Mouse (Mus musculus): ENCODE measurements around the gene Hykk. TPM values are rescaled to one million over a fixed set of nuclear protein-coding genes. Genes with fewer than 3 reads are reported as not detected.

Hykk gene
- polyA plus RNA-seq, 1 experiment: not detected

- no peak for TF ChIP-seq GATA1 (IDR thresholded peaks at IDR 0.05; ENCODE audit: low read length)
Observed at GRCm38 (mm10) chr9:54950575-54951321, 33.7 kb downstream of the Hykk start, which contains the start of the genes Psma4 and AY074887. Gene Psma4, plus strand, starts transcription at chr9:54950790. Gene AY074887, minus strand, starts transcription at chr9:54950998.

DNA sequence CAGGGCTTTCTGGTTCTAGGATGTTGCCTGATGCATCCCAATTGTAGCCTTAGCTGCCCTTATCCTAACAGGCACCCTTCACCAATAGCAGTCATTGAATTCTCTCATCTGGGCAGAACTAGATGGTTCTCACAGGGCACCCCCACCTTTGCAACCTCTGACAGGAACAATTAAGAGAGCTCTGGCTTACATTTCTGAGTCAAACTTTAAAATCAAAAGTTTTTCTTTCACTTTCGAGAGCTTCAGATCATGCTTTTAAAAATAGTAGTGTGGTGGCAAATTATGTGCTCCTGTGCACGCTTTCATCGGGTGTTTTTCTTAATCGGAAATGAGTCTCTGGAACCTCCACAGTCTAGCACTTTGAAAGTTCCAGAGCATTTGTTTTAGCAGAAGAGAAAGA, 44.0 kb downstream of the Hykk start:
- no peak for TF ChIP-seq GATA1 (IDR thresholded peaks at IDR 0.05; ENCODE audit: low read length)

DNA sequence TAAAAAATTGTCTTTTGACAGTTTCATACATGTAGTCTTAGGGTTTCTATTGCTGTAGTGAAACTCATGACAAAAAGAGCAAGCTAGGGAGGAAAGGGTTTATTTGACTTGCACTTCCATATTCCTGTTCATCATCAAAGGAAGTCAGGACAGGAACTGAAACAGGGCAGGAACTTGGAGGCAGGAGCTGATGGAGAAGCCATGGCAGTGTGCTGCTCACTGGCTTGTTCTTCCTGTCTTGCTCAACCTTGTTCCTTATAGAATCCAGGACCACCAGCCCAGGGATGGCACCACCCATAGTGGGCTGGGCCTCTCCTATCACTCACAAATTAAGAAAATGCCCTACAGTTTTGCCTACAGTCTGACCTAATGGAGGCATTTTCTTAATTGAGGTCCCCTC, 46.6 kb downstream of the Hykk start:
- no peak for TF ChIP-seq GATA1 (IDR thresholded peaks at IDR 0.05; ENCODE audit: low read length)

DNA sequence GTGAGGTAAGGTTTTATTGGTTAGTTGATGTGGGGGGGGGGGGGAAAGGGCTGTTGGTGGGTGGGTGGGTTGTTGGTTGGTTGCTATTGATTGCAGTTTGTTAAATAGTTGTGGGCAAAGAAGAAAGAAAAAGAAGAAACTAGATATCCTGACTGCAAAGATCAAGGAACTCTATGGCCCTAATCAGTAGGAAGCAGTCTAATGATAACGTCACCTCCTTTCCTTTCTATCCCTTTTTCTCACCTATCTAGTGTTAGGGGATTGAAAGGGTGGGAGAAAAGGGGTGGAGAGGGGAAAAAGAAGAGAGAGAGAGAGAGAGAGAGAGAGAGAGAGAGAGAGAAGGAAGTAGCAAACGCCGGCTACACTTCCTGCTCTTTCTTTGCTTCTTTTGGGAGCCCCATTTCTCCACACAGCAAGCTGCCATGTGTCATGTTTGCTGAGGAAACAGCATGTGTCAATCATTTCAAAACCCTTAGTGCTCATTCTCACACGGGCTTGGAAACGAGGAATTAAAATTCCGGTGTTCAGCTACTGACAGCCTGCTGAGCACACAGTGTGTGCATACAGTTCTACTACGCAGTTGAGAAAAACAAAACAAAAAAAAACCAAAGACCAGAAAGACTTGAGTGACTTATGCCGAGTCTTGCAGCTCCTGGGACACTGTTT, 53.0 kb downstream of the Hykk start:
- no peak for TF ChIP-seq GATA1 (IDR thresholded peaks at IDR 0.05; ENCODE audit: low read length)

GRCm38 (mm10) chr9:54980674-54981073, 63.6 kb downstream of the Hykk start, which contains the start of gene Chrna5:
Gene Chrna5, plus strand, starts transcription at chr9:54980880.
- TF ChIP-seq GATA1 (IDR thresholded peaks at IDR 0.05; ENCODE audit: low read length): no peak

DNA sequence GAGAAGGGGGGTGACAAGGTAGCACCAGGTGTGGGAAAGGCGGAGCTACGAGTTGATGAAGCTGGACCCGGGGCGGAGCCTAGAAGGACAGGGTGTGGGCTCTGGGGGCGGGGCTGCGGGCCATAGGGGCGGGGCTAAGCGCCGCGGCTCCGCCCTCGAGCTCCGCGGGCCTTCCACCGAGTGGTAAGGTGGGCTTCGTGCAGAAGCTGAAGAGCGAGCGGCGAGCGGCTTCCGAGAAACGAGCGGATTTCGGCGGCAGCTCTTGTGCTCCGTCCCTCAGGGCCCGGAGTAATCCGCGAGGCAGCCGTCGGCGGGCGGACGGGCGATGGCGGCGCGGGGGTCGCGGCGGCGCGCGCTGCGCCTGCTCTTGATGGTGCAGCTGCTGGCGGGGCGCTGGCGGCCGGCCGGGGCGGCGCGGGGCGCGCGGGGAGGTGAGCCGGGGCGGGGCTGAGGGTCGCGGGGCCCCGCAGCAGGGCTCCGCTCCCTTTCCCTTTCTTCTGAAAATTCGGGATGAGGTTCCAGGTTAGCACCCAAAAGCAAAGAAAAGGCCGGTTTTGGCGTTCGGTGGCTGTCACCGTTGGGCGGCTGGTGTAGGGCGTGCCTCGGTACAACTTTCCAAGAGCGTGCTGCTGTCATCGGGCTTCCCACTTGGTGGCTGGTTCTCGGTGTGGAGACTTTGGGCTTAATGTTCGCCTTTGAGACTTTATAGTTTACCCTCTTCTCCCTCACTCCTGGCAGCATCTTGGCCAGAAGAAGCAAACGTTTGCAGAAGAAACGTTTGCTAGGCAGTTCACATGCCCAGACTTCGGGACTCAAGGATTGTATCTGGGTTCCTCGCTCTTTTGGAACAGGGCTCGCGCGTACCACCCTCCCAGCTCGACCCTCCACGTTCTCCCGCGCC, 64.5 kb downstream of the Hykk start:
- no peak for TF ChIP-seq GATA1 (IDR thresholded peaks at IDR 0.05; ENCODE audit: low read length)

DNA sequence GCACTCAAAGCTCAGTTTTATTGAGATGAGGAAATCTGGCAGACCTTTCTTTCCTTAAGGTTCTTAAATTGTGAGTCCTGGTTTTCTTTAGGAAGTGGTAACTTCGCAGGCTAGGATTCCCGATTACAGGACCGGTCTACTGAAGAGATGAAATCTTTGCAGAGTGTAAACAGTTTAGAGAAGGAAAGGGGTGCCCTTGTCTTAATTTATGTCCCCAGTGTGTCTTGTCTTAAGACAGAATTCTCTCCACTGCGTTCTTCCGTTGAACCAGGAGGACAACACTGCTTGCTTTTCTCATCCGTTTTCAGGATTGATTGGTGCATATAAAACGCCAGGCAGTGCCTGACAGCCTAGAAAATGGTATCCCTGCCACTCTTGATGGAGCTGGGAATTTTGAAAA, 65.3 kb downstream of the Hykk start:
- no peak for TF ChIP-seq GATA1 (IDR thresholded peaks at IDR 0.05; ENCODE audit: low read length)

DNA sequence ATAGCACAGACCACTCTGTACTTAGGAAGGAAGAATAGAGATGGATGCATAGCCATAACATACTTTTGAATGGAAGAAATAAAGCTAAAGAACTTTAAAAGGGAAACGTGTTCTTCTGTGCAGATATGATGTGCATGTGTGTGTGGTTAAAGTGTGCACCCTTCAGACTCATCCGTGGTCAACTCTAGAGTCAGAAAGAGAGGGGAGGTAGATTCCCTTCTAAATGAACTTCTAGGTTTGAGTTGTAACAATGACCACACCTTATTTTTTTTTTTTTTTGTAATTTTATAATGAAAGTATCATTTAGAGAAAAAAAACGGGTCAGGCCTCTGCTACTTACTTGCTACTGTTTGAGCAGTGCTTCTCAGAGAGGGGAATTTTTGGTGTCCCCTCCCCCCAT, 73.3 kb downstream of the Hykk start:
- no peak for TF ChIP-seq GATA1 (IDR thresholded peaks at IDR 0.05; ENCODE audit: low read length)

DNA sequence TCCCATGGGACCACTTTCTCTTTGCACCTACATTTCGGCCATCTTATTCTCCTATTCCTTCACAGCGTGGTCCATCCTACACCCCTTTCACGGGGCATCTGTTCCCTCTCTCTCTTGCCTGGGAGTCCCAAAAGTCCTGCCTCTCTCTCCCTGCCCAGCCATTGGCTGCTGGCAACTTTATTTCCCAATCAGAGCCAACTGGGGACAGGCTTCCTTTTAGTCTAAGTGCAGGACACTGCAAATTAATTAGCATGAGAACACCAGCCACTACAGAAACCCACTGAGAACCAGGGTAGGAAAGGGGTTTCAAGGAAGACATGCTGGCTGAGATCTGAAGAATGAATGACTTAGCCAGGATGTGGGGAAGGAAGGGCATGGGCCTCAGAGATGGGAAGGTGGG, 77.3 kb downstream of the Hykk start:
- no peak for TF ChIP-seq GATA1 (IDR thresholded peaks at IDR 0.05; ENCODE audit: low read length)

DNA sequence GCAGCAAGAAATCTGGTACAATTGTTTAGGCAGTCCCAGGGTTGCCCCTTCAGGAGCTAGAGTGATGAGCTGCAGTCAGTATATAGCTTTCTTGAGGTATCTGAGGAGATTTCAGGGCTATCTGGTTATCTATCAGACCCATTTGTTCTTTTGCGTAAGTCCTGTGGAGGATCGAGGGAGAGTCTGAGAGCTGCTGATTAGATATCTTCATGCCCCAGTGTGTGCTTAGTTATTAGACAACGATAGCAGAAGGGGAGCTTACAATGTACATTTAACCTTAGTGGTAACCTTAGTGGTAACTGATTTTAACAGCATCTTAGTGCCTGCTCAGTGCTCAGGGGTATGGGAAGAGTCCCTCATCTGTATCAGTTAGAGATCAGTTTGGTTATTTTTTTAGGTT, 78.6 kb downstream of the Hykk start:
- TF ChIP-seq GATA1 (IDR thresholded peaks at IDR 0.05; ENCODE audit: low read length): peak; percentile 88

Other genes with a start within 250 kb of the Hykk start
- not detected in 2 replicates for gene Dnaja4, start 218.4 kb upstream of the Hykk start, polyA plus RNA-seq (2012)
- gene Wdr61, start 182.8 kb upstream of the Hykk start, polyA plus RNA-seq (2012): 8.2 and 33.6 TPM in 2 replicates
- gene Crabp1, start 152.5 kb upstream of the Hykk start, polyA plus RNA-seq (2012): not detected in 2 replicates
- 1.0 and 1.7 TPM in 2 replicates for gene Ireb2, start 53.5 kb upstream of the Hykk start, polyA plus RNA-seq (2012)
- gene Psma4, start 33.5 kb downstream of the Hykk start, polyA plus RNA-seq (2012): 6.4 and 13.1 TPM in 2 replicates
- not detected in 2 replicates for gene AY074887, start 33.7 kb downstream of the Hykk start, polyA plus RNA-seq (2012)
- 0.04 TPM in 1 of 2 replicates, not detected in the other for gene Chrna5, start 63.6 kb downstream of the Hykk start, polyA plus RNA-seq (2012)
- gene Chrna3, start 109.3 kb downstream of the Hykk start, polyA plus RNA-seq (2012): not detected in 2 replicates
- not detected in 2 replicates for gene Chrnb4, start 131.5 kb downstream of the Hykk start, polyA plus RNA-seq (2012)
- 42.2 and 55.0 TPM in 2 replicates for gene Ube2q2, start 231.6 kb downstream of the Hykk start, polyA plus RNA-seq (2012)

Data from G1E-ER4 (cell line).